Mouse (Mus musculus) hindbrain, embryonic 11.5 days (tissue): Measurements from ENCODE around the gene Pygb. TPM values are rescaled to one million over a fixed set of nuclear protein-coding genes. Genes with fewer than 3 reads are reported as not detected.

Source experiments
- ATAC-seq: fragments of 200-750 bp; cut with Nextera tagmentation; 2 replicates; pipeline ENCODE4 v1.8.0; 2017; ENCODE audit warnings: mild to moderate bottlenecking, moderate TSS enrichment, moderate library complexity; ENCODE audit not compliant: low FRiP score
- DNase-seq: peaks from one replicate; pipeline ENCODE4 v3.0.0-alpha.2; 2015; ENCODE audit warnings: low spot score
- H3K27ac ChIP-seq: fragments of 300-500 bp; sonication (generic); 2 replicates; pipeline ENCODE4 v1.5.1; 2014; ENCODE audit warnings: mild to moderate bottlenecking, low read depth, low read length
- H3K27me3 ChIP-seq: fragments of 300-500 bp; sonication (generic); 2 replicates; pipeline ENCODE4 v1.6.1; 2014; ENCODE audit warnings: mild to moderate bottlenecking, low read length, moderate library complexity, mixed read lengths; ENCODE audit not compliant: control insufficient read depth, insufficient read depth
- H3K36me3 ChIP-seq: fragments of 300-500 bp; sonication (generic); 2 replicates; pipeline ENCODE4 v1.6.1; 2014; ENCODE audit warnings: mild to moderate bottlenecking, low read length, moderate library complexity, mixed read lengths; ENCODE audit not compliant: control insufficient read depth, insufficient read depth
- H3K4me1 ChIP-seq: fragments of 300-500 bp; sonication (generic); replicated peaks from 2 replicates; pipeline ENCODE4 v1.6.1; 2014; ENCODE audit warnings: low read length, mixed read lengths; ENCODE audit not compliant: control insufficient read depth, insufficient read depth
- H3K4me2 ChIP-seq: fragments of 300-500 bp; sonication (generic); replicated peaks from 2 replicates; pipeline ENCODE4 v1.6.1; 2014; ENCODE audit warnings: mild to moderate bottlenecking, low read depth, low read length
- H3K4me3 ChIP-seq: fragments of 300-500 bp; sonication (generic); 2 replicates; pipeline ENCODE4 v1.5.1; 2014; ENCODE audit warnings: low read depth, low read length
- H3K9ac ChIP-seq: fragments of 300-500 bp; sonication (generic); 2 replicates; pipeline ENCODE4 v1.6.1; 2014; ENCODE audit warnings: low read depth, low read length
- H3K9me3 ChIP-seq: fragments of 300-500 bp; sonication (generic); 2 replicates; pipeline ENCODE4 v1.6.1; 2016; ENCODE audit warnings: low read length; ENCODE audit not compliant: control insufficient read depth
- WGBS: fragments of 180-500 bp; shearing (Covaris S2); extraction: QIAGEN DNeasy Blood & Tissue Kit; methylation state at CpG from one replicate; pipeline ENCODE4 v1.1.7; 2014; 5-methylcytosine and 5-hydroxymethylcytosine counted together
- polyA plus RNA-seq: library from polyadenylated mRNA; unstranded; fragments of >200 nt; fragmentation: Nextera tagmentation; extraction: Ambion mirVana; gene quantifications from 2 replicates; pipeline ENCODE4 v1.2.1, GENCODE M21; 2014

Pygb gene
- polyA plus RNA-seq, 1 experiment from 2014 or later, result 29.8 TPM

DNA sequence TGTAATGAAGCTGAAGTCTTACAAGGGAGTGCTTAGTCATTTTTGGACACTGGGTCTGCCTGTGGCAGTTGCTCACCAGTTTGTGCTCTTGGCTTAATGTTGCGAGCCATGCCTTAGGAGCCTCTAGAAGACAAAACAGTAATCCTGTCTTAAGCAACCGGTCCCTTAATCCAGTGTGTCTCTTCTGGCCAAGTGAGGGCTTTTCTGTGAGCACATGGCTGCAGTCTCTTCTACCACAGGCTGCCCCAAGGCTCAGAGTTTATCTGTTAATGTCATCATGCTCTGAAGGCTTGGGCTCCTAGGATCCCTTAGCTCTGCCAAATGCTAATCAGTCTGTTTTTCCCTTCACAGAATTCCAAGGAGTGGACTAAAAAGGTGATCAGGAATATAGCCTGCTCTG lies 43.5 kb downstream of the Pygb start:
- H3K4me1 ChIP-seq, result no peaks in the 10 kb centered on the region
- H3K27me3 ChIP-seq, result no peaks in the 10 kb centered on the region
- no peak overlapping the region for H3K4me3 ChIP-seq
- no peaks in the 10 kb centered on the region for H3K9me3 ChIP-seq
- H3K4me2 ChIP-seq, result no peak overlapping the region
- 93% methylated on average over 2 of the region's 2 CpGs for WGBS
- H3K27ac ChIP-seq, result no peak overlapping the region
- H3K9ac ChIP-seq, result no peak overlapping the region
- peaks cover 5% of the 10 kb centered on the region; the same call in 1 of the 2 replicates for H3K36me3 ChIP-seq
- no peak for DNase-seq
- no peak for ATAC-seq

DNA sequence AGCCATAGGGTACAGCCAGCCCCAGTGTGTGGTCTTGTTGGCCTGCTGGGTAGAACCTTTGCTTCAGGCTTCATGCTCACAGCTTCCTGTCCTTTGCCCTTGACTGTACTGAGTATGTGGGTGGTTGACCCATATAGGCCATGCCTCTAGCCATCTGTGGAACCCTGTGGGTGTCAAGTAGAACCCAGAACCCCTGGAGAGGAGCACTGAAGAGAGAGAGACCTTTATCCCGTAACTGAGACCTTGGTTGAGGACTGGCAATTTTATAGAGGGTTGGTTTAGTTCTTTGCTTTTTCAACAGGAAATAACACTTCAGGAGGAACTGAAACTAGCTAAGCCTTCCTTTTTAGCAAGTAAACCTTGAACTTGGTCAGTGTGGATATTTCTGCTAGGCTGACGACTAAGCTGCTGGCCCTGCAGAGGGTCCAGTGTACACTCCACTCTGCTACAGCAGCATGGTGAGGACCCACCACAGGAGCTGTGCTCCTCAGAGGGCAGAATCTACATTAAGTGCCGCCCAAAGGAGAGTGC lies 44.4 kb downstream of the Pygb start:
- Histone ChIP-seq H3K4me3 (no peak overlapping the region), H3K27ac (no peak overlapping the region), H3K9ac (no peak overlapping the region), H3K9me3 (no peaks in the 10 kb centered on the region), H3K36me3 (peaks cover 5% of the 10 kb centered on the region; the same call in 1 of the 2 replicates), H3K27me3 (no peaks in the 10 kb centered on the region), H3K4me1 (no peaks in the 10 kb centered on the region), H3K4me2 (no peak overlapping the region)
- ATAC-seq (no peak), DNase-seq (no peak)
- WGBS, result 74% methylated on average over 3 of the region's 3 CpGs

GRCm38 (mm10) chr2:150832029-150832428 lies 45.5 kb downstream of the Pygb start:
- Histone ChIP-seq H3K27ac (no peak overlapping the region), H3K4me1 (no peaks in the 10 kb centered on the region), H3K27me3 (no peaks in the 10 kb centered on the region), H3K4me2 (no peak overlapping the region), H3K9ac (no peak overlapping the region), H3K4me3 (no peak overlapping the region), H3K36me3 (no peaks in the 10 kb centered on the region), H3K9me3 (no peaks in the 10 kb centered on the region)
- DNase-seq, result no peak
- WGBS, result 94% methylated on average over 7 of the region's 7 CpGs
- no peak for ATAC-seq

GRCm38 (mm10) chr2:150834616-150835015 lies 48.1 kb downstream of the Pygb start:
- Histone ChIP-seq H3K27me3 (no peaks in the 10 kb centered on the region), H3K4me1 (no peaks in the 10 kb centered on the region), H3K36me3 (no peaks in the 10 kb centered on the region), H3K4me3 (no peak overlapping the region), H3K9me3 (no peaks in the 10 kb centered on the region), H3K27ac (no peak overlapping the region), H3K9ac (no peak overlapping the region), H3K4me2 (no peak overlapping the region)
- WGBS, result 93% methylated on average over 7 of the region's 7 CpGs
- DNase-seq, result no peak
- no peak for ATAC-seq

- DNase-seq (no peak), ATAC-seq (no peak)
- 92% methylated on average over 4 of the region's 4 CpGs for WGBS
- Histone ChIP-seq H3K4me2 (no peak overlapping the region), H3K9ac (no peak overlapping the region), H3K4me3 (no peak overlapping the region), H3K27me3 (no peaks in the 10 kb centered on the region), H3K27ac (no peak overlapping the region), H3K4me1 (no peaks in the 10 kb centered on the region), H3K36me3 (no peaks in the 10 kb centered on the region), H3K9me3 (no peaks in the 10 kb centered on the region)
Observed at GRCm38 (mm10) chr2:150835975-150836374, 49.4 kb downstream of the Pygb start.

- WGBS, result 78% methylated on average over 15 of the region's 15 CpGs
- H3K9me3 ChIP-seq, result no peaks in the 10 kb centered on the region
- no peak for DNase-seq
- H3K4me1 ChIP-seq, result no peaks in the 10 kb centered on the region
- H3K9ac ChIP-seq, result no peak overlapping the region
- H3K36me3 ChIP-seq, result no peaks in the 10 kb centered on the region
- no peaks in the 10 kb centered on the region for H3K27me3 ChIP-seq
- no peak for ATAC-seq
- H3K4me2 ChIP-seq, result no peak overlapping the region
- H3K4me3 ChIP-seq, result no peak overlapping the region
- H3K27ac ChIP-seq, result no peak overlapping the region
Observed at GRCm38 (mm10) chr2:150836906-150837305, 50.4 kb downstream of the Pygb start.

DNA sequence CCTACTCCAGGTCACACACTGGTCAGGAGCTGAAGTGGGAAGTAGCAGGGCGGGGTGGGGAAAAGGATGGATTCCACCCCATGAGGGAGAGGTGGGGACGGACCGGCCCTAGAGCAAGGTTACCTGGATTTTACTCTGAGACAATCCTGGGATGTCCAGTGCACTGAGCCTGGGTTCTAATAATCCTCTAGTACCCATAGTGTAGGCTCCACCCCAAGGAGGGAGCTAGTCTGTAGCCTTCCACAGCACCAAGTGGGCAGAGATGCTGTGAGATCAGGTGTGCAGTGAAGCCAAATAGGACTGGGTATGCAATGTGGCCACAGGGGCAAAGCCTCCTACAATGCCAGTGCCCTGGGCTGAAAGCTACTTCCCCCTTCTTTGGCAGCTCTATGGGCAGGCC lies 51.2 kb downstream of the Pygb start:
- Histone ChIP-seq H3K36me3 (no peaks in the 10 kb centered on the region), H3K27me3 (no peaks in the 10 kb centered on the region), H3K4me1 (no peaks in the 10 kb centered on the region), H3K9me3 (no peaks in the 10 kb centered on the region), H3K4me3 (no peak overlapping the region), H3K4me2 (no peak overlapping the region), H3K27ac (no peak overlapping the region), H3K9ac (no peak overlapping the region)
- no peak for ATAC-seq
- WGBS, result 100% methylated on average over 3 of the region's 3 CpGs
- no peak for DNase-seq

DNA sequence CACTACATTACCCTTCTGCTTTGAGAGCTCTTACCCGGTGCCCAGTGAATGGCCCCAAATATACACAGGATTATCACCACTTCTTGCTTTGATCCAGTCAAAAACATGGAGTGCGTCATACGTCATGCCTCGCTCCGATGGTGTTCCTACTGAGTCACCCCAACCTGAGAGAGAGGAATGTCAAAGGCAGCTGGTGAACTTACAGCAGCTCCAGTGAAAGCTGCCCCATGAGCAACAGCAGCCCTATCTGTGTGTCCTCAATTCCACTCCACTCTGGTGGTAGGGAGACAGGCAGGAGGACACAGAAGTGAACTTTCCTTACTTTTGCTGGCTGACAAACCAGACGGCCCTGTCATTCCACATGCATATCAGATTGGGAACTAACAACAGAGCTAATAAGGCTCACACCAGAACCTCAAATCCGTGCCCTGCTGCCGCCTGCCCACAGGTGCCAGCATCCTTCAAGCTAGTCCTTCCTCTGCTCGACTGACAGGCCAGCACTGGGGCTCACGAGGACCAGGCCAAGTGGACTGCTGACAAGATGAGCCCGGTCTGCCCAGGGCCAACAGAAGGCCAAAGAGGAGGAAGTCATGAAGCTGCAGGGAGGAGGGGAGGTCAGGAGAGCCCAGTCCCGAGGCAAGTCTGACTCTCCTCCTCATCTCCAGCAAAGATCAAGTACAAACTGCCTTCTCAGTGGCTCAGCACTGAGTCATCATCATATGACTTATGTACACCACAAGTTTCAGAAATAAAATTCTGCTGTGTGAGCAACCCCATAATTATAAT lies 53.3 kb downstream of the Pygb start:
- no peaks in the 10 kb centered on the region for H3K27me3 ChIP-seq
- no peaks in the 10 kb centered on the region for H3K9me3 ChIP-seq
- WGBS, result 86% methylated on average over 12 of the region's 12 CpGs
- no peak overlapping the region for H3K9ac ChIP-seq
- H3K4me1 ChIP-seq, result no peaks in the 10 kb centered on the region
- no peaks in the 10 kb centered on the region for H3K36me3 ChIP-seq
- no peak overlapping the region for H3K27ac ChIP-seq
- DNase-seq, result no peak
- no peak for ATAC-seq
- no peak overlapping the region for H3K4me2 ChIP-seq
- H3K4me3 ChIP-seq, result no peak overlapping the region

DNA sequence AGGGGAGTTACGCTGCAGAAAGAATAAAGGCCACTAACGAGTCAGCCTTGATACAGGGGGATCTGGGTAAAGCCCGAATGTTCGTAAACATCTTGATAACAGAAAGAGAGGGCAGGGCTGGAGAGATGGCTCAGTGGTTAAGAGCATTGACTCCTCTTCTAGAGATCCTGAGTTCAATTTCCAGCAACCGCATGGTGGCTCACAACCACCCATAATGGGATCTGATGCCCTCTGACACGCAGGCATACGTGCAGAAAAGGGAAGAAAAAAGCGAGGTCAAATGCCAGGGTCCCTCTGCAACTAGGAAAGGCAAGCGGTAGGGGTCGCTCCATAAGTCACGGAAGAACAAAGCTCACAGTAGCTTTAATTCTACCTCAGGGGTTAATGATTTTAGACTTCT lies 54.6 kb downstream of the Pygb start:
- 61% methylated on average over 11 of the region's 11 CpGs for WGBS
- Histone ChIP-seq H3K4me3 (no peak overlapping the region), H3K27ac (no peak overlapping the region), H3K9ac (no peak overlapping the region), H3K4me2 (no peak overlapping the region), H3K27me3 (no peaks in the 10 kb centered on the region), H3K4me1 (no peaks in the 10 kb centered on the region), H3K9me3 (no peaks in the 10 kb centered on the region), H3K36me3 (no peaks in the 10 kb centered on the region)
- DNase-seq (no peak), ATAC-seq (no peak)
